Mouse (Mus musculus) CH12.LX (cell line): ENCODE measurements around the gene Lmod3.

ENCODE experiments used
- CTCF ChIP-seq, 2 experiments: IDR thresholded peaks in 1 of 2; conservative IDR thresholded peaks in 1 of 2; 2 replicates each; pipeline ENCODE4 v1.5.1; 2011 to 2012; ENCODE audit warnings: low read depth in 2 of 2, low read length in 2 of 2, improper control_type of control experiment in 1 of 2, inconsistent platforms in 1 of 2, mild to moderate bottlenecking in 1 of 2, moderate library complexity in 1 of 2
- NELFE ChIP-seq: IDR thresholded peaks from 2 replicates; pipeline ENCODE4 v1.6.1; 2011; ENCODE audit warnings: low read depth, low read length, improper control_type of control experiment
- NRF1 ChIP-seq: IDR thresholded peaks from 2 replicates; pipeline ENCODE4 v1.6.1; 2014; ENCODE audit warnings: low read depth, mild to moderate bottlenecking, inconsistent platforms, low read length, improper control_type of control experiment, moderate library complexity
- POLR2A ChIP-seq: IDR thresholded peaks from 2 replicates; pipeline ENCODE4 v1.6.1; 2011; ENCODE audit warnings: low read depth, mild to moderate bottlenecking, improper control_type of control experiment, low read length

DNA sequence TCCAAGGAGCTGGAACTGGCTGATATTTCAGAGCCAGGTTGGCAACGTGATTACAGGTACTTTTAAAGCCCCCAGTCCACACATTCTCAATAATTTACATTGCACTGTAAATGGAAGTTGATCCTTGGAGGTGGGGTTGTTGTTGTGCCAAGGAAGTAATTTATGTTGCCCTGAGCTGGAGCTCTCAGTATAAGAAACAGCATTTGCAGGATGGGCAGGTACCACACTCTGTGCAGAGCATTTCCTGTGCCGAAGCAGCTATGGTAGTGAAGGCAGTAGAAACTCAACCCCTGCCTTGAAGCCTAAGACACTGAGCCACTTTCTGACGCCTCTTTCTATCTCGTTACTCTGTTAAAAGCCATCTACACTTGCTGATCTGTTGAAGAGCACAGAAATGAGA lies 23.2 kb upstream of the Lmod3 start:
- no peak for TF ChIP-seq POLR2A
- TF ChIP-seq NRF1, result no peak
- TF ChIP-seq NELFE, result no peak
- TF ChIP-seq CTCF (conservative IDR thresholded peaks at IDR 0.05 in 1 of 2, IDR thresholded peaks at IDR 0.05 in 1 of 2; ENCODE audit: low read depth in 2 of 2, low read length in 2 of 2), result no peak
